Mouse (Mus musculus): Measurements from ENCODE around the gene Tshz2. TPM values are rescaled to one million over a fixed set of nuclear protein-coding genes. Genes with fewer than 3 reads are reported as not detected.

Gene Tshz2
- polyA plus RNA-seq, 1 experiment from 2014 or later: 8.4 TPM

- no peaks in the 10 kb centered on the region for H3K9me3 ChIP-seq
- 41% methylated on average over 5 of the region's 5 CpGs for WGBS
- no peak for ATAC-seq (ENCODE audit: low FRiP score)
- H3K36me3 ChIP-seq (replicated peaks): no peaks in the 10 kb centered on the region
- no peak overlapping the region for H3K4me3 ChIP-seq (replicated peaks)
- no peak overlapping the region for H3K4me2 ChIP-seq
- no peak overlapping the region for H3K9ac ChIP-seq
- no peaks in the 10 kb centered on the region for H3K27me3 ChIP-seq
- no peak overlapping the region for H3K27ac ChIP-seq
- peaks cover 4% of the 10 kb centered on the region; the same call in 1 of the 2 replicates for H3K4me1 ChIP-seq
Observed at GRCm38 (mm10) chr2:169870503-169870902, 237.7 kb downstream of the Tshz2 start.

DNA sequence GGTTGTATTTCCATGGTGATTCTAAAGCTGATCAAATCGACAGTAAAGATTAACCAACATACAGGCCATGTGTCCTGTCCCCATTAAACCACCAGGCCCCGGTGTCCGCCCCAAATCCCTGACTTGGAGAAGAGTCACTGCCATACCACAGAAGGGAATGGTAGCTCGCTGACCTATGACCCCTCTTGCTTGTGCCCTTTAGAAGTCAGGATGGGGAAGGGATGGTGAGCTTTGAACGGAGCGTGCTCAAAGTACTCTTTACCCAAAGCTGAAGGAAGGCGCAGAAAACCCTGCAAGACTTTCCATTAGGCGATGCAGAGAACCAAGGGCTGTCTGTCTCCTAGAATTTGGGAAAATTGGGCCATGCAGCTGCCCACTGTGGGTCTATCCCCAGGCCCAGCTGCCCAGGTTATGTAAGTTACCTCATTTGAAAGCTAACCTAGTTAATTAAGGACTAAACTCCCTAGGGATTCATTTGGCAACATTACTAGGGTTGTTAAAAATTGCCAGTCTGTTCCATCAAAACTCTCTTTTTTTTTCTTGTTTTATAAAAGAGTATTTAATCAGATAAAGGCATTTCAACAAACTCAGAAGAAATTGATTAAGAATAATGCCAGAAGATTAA is 238.7 kb downstream of the Tshz2 start:
- Histone ChIP-seq H3K9me3 (no peaks in the 10 kb centered on the region), H3K9ac (no peak overlapping the region), H3K27ac (no peak overlapping the region), H3K4me2 (no peak overlapping the region), H3K27me3 (no peaks in the 10 kb centered on the region), H3K4me3 (replicated peaks) (no peak overlapping the region), H3K4me1 (peaks cover 4% of the 10 kb centered on the region; the same call in 1 of the 2 replicates), H3K36me3 (replicated peaks) (no peaks in the 10 kb centered on the region)
- WGBS: 87% methylated on average over 8 of the region's 8 CpGs
- ATAC-seq (ENCODE audit: low FRiP score): no peak

GRCm38 (mm10) chr2:169873442-169873841 is 240.6 kb downstream of the Tshz2 start:
- Histone ChIP-seq H3K9me3 (no peaks in the 10 kb centered on the region), H3K36me3 (replicated peaks) (no peaks in the 10 kb centered on the region), H3K27me3 (no peaks in the 10 kb centered on the region), H3K27ac (no peak overlapping the region), H3K9ac (no peak overlapping the region), H3K4me3 (replicated peaks) (no peak overlapping the region), H3K4me2 (no peak overlapping the region), H3K4me1 (peaks cover 4% of the 10 kb centered on the region; the same call in 1 of the 2 replicates)
- 85% methylated on average over 16 of the region's 16 CpGs for WGBS
- ATAC-seq (ENCODE audit: low FRiP score): no peak

DNA sequence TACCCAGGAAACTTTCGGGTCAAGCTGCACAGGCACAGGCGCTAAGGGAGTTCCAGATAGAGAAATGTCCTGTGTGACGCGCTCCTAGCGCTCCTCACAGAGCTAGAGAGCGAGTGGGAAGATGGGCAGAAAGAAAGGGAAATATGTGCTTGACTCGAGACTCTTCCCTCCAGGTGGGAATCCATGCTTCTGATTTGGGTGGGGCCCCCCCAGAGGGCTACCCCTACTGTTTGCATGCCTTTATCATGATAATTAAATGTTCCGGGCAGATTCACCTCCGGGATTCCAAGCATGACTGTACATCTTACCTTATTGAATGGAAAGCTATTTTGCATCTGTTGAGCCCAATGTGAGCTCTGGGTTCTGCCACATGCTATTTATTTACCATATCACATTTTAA is 255.1 kb downstream of the Tshz2 start:
- 83% methylated on average over 9 of the region's 9 CpGs for WGBS
- Histone ChIP-seq H3K36me3 (replicated peaks) (no peaks in the 10 kb centered on the region), H3K27me3 (no peaks in the 10 kb centered on the region), H3K27ac (no peak overlapping the region), H3K9ac (no peak overlapping the region), H3K4me3 (replicated peaks) (no peak overlapping the region), H3K9me3 (no peaks in the 10 kb centered on the region), H3K4me1 (peaks cover 7% of the 10 kb centered on the region), H3K4me2 (no peak overlapping the region)
- ATAC-seq (ENCODE audit: low FRiP score): no peak

DNA sequence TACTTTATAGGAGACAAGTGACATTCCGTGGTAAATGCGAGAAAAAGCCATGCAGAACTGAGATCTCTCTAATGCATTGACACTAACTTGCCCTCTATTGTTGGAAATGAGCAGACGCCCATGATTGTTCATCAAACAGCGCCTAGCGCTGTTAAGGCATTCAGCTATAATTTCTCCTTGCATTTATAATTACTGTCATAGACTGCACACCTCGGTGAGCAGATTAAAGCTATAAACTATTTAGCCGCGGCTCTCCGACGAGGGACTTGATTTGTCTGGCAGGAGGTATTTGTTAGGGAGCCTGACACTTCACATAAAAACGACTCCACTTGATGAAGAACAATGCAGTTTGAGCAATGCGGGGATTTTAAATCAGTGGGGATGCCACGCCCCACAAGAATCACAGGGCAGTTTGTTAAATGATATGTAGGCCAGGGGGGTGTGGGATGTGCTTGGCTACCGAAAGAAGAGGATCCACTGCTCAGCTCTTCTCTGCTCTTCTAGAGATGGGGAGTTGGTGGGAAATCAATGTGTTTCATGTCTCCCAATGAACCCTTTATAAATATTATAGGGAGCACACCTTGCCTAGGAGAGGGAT is 259.7 kb downstream of the Tshz2 start:
- no peak overlapping the region for H3K4me2 ChIP-seq
- no peak overlapping the region for H3K9ac ChIP-seq
- H3K4me1 ChIP-seq: peaks cover 9% of the 10 kb centered on the region
- no peaks in the 10 kb centered on the region for H3K36me3 ChIP-seq (replicated peaks)
- no peak overlapping the region for H3K27ac ChIP-seq
- H3K4me3 ChIP-seq (replicated peaks): no peak overlapping the region
- no peak for ATAC-seq (ENCODE audit: low FRiP score)
- WGBS: 22% methylated on average over 14 of the region's 14 CpGs
- no peaks in the 10 kb centered on the region for H3K27me3 ChIP-seq
- H3K9me3 ChIP-seq: no peaks in the 10 kb centered on the region

- Histone ChIP-seq H3K36me3 (replicated peaks) (no peaks in the 10 kb centered on the region), H3K4me1 (no peaks in the 10 kb centered on the region), H3K9me3 (no peaks in the 10 kb centered on the region), H3K4me2 (no peak overlapping the region), H3K27me3 (no peaks in the 10 kb centered on the region), H3K27ac (no peak overlapping the region), H3K9ac (no peak overlapping the region), H3K4me3 (replicated peaks) (no peak overlapping the region)
- ATAC-seq (ENCODE audit: low FRiP score): no peak
- 77% methylated on average over 7 of the region's 7 CpGs for WGBS
Observed at GRCm38 (mm10) chr2:169902896-169903295, 270.1 kb downstream of the Tshz2 start.

DNA sequence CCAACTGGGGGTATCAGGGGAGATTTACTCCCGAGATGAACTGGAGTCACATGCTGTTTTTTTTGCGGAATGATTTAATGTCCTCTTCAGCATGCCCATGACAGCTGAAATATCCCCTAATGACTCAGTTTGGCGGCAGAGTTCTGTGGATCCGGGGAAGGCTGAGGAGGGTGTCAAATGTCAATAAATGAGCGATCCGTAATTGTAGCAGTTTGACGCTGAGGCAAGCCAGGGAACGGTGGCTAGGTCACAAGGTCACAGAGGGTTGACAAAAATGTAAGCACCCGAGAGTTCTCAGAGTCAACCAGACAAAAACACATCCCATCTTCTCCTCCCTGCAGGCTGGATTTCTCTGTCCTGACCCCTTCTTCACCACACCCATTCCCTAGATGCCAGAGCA is 273.6 kb downstream of the Tshz2 start:
- no peak for ATAC-seq (ENCODE audit: low FRiP score)
- 29% methylated on average over 9 of the region's 9 CpGs for WGBS

GRCm38 (mm10) chr2:169907979-169908378 is 275.2 kb downstream of the Tshz2 start:
- 90% methylated on average over 7 of the region's 7 CpGs for WGBS
- H3K36me3 ChIP-seq (replicated peaks): no peaks in the 10 kb centered on the region
- ATAC-seq (ENCODE audit: low FRiP score): no peak

More for the DNA sequence above, 273.6 kb downstream of the Tshz2 start:
- H3K4me2 ChIP-seq: no peak overlapping the region
- no peak overlapping the region for H3K4me3 ChIP-seq (replicated peaks)
- no peak overlapping the region for H3K9ac ChIP-seq
- no peaks in the 10 kb centered on the region for H3K9me3 ChIP-seq
- H3K36me3 ChIP-seq (replicated peaks): no peaks in the 10 kb centered on the region
- H3K4me1 ChIP-seq: no peaks in the 10 kb centered on the region
- H3K27me3 ChIP-seq: no peaks in the 10 kb centered on the region
- no peak overlapping the region for H3K27ac ChIP-seq

DNA sequence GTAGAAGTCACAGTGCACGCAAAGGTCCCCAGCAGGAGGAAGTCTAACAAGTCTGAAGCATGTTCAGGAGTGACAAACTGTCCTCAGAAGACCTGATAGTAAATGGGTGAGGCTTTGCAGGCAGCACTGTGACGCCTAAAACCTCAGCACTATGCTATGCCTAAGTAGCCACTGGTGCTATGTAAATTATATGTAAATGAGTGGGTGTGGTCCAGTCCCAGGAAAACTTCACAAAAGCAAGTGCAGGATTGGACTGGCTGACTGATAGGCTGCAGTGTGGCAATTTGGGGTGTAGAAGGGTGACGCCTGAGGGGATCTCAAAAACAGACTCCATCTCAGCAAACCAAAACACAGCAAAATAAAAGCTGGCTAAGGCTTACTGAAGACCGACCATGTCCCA is 277.8 kb downstream of the Tshz2 start:
- Histone ChIP-seq H3K9ac (no peak overlapping the region), H3K27ac (no peak overlapping the region), H3K36me3 (replicated peaks) (no peaks in the 10 kb centered on the region), H3K4me1 (peaks cover 3% of the 10 kb centered on the region; the same call in 1 of the 2 replicates), H3K4me3 (replicated peaks) (no peak overlapping the region), H3K27me3 (no peaks in the 10 kb centered on the region), H3K4me2 (no peak overlapping the region), H3K9me3 (no peaks in the 10 kb centered on the region)
- ATAC-seq (ENCODE audit: low FRiP score): no peak
- WGBS: 63% methylated on average over 4 of the region's 4 CpGs

More at GRCm38 (mm10) chr2:169907979-169908378, 275.2 kb downstream of the Tshz2 start:
- no peaks in the 10 kb centered on the region for H3K27me3 ChIP-seq
- H3K4me3 ChIP-seq (replicated peaks): no peak overlapping the region
- no peak overlapping the region for H3K9ac ChIP-seq
- no peak overlapping the region for H3K4me2 ChIP-seq
- H3K27ac ChIP-seq: no peak overlapping the region
- H3K4me1 ChIP-seq: no peaks in the 10 kb centered on the region
- H3K9me3 ChIP-seq: no peaks in the 10 kb centered on the region

DNA sequence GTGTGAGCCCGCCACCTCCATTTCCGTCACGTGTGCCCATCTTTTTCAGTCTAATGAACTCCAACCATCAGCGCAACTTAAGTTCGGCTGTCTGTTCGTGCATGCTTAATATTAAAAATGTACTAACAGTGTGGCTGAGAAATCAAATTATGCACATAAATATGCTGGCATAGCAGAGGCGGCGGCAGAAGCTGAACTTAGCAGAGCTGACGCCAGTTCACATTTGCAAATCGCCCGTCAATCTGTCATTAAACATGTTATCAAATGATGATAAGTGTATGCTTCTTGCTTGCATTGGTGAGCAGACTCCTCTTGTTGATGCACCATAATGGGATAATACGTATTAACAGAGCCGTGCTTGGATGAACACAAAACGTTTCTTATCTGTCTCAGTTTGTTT is 280.0 kb downstream of the Tshz2 start:
- peak; percentile 60; the same call in 1 of the 2 replicates for ATAC-seq (ENCODE audit: low FRiP score)
- Histone ChIP-seq H3K4me2 (no peak overlapping the region), H3K27me3 (no peaks in the 10 kb centered on the region), H3K4me3 (replicated peaks) (no peak overlapping the region), H3K27ac (0 out of 2 replicates have a peak overlapping the region, but pooled peaks have one; percentile 8), H3K9me3 (no peaks in the 10 kb centered on the region), H3K9ac (no peak overlapping the region), H3K4me1 (peaks cover 3% of the 10 kb centered on the region; the same call in 1 of the 2 replicates), H3K36me3 (replicated peaks) (no peaks in the 10 kb centered on the region)
- WGBS: 81% methylated on average over 14 of the region's 14 CpGs

DNA sequence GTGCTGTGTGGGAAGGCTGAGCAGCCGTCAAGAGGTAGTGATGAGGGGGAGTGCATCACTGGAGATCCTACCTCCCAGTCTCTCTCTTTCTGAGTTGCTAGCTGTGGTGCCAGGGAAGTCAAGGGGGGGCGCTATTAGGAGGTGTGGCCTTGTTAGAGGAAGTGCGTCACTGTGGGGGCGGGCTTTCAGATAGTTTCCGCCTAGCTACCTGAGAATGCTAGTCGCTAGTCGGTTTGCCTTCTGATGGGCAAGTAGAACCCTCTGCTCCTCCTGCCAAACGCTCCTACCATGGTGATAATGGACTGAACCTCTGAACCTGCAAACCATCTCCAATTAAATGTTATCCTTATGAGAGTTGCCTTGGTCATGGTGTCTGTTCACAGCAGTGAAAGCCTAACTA is 282.1 kb downstream of the Tshz2 start:
- Histone ChIP-seq H3K36me3 (replicated peaks) (no peaks in the 10 kb centered on the region), H3K4me1 (peaks cover 3% of the 10 kb centered on the region; the same call in 1 of the 2 replicates), H3K9me3 (no peaks in the 10 kb centered on the region), H3K9ac (no peak overlapping the region), H3K4me2 (no peak overlapping the region), H3K27ac (no peak overlapping the region), H3K4me3 (replicated peaks) (no peak overlapping the region), H3K27me3 (no peaks in the 10 kb centered on the region)
- WGBS: 86% methylated on average over 8 of the region's 8 CpGs
- no peak for ATAC-seq (ENCODE audit: low FRiP score)

DNA sequence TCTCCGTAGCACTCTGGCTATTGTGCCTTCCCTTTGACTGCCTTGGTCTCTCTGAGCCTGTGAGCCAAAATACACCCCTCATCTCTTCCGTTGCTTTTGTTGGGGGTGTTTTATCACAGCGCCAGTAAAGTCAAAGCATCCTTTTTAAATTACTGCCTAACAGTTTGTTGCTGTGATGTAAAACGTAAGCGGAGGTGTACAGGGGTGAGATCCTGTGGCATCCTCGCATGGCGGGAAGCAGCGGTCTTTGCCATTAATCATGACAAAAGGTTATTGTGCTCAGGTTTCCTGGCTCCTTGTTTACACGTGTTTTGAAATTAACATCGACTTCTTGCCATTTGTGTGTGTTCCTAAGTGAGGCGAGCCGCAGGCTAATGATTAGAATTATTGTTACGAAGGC is 282.5 kb downstream of the Tshz2 start:
- Histone ChIP-seq H3K9me3 (no peaks in the 10 kb centered on the region), H3K27ac (no peak overlapping the region)
- ATAC-seq (ENCODE audit: low FRiP score): no peak

More for the DNA sequence above, 282.5 kb downstream of the Tshz2 start:
- Histone ChIP-seq H3K4me1 (peaks cover 3% of the 10 kb centered on the region; the same call in 1 of the 2 replicates), H3K4me3 (replicated peaks) (no peak overlapping the region), H3K27me3 (no peaks in the 10 kb centered on the region), H3K9ac (no peak overlapping the region), H3K36me3 (replicated peaks) (no peaks in the 10 kb centered on the region), H3K4me2 (no peak overlapping the region)
- WGBS: 77% methylated on average over 13 of the region's 13 CpGs

Data from forebrain, embryonic 12.5 days (tissue).